Mouse (Mus musculus): ENCODE measurements around the gene Dusp5. TPM values are rescaled to one million over a fixed set of nuclear protein-coding genes. Genes with fewer than 3 reads are reported as not detected.

Gene Dusp5
- polyA plus RNA-seq, 1 experiment from 2014 or later: 3.8 TPM

- Histone ChIP-seq H3K9me3 (no peaks in the 10 kb centered on the region), H3K4me3 (no peak overlapping the region), H3K4me1 (replicated peaks) (peaks cover 28% of the 10 kb centered on the region), H3K36me3 (no peaks in the 10 kb centered on the region), H3K27ac (no peak overlapping the region), H3K27me3 (ENCODE audit: insufficient read depth, poor library complexity, severe bottlenecking) (0 out of 2 replicates have a peak, but pooled peaks cover 3% of the 10 kb centered on the region)
- DNase-seq (ENCODE audit: low spot score): no peak
- WGBS: 79% methylated on average over 5 of the region's 5 CpGs
Observed at GRCm38 (mm10) chr19:53554981-53555616, 26.2 kb downstream of the Dusp5 start.

GRCm38 (mm10) chr19:53556841-53557240 is 27.9 kb downstream of the Dusp5 start:
- H3K27ac ChIP-seq: no peak overlapping the region
- peak overlapping the region; percentile 36; the same call in 1 of the 2 replicates for H3K4me3 ChIP-seq
- no peak for DNase-seq (ENCODE audit: low spot score)
- H3K9me3 ChIP-seq: no peaks in the 10 kb centered on the region
- no peaks in the 10 kb centered on the region for H3K36me3 ChIP-seq
- WGBS: 34% methylated on average over 6 of the region's 6 CpGs
- no peaks in the 10 kb centered on the region for H3K27me3 ChIP-seq (ENCODE audit: insufficient read depth, poor library complexity, severe bottlenecking)
- H3K4me1 ChIP-seq (replicated peaks): peaks cover 28% of the 10 kb centered on the region

GRCm38 (mm10) chr19:53557267-53557936 is 28.5 kb downstream of the Dusp5 start:
- H3K27ac ChIP-seq: no peak overlapping the region
- no peaks in the 10 kb centered on the region for H3K36me3 ChIP-seq
- peaks cover 24% of the 10 kb centered on the region for H3K4me1 ChIP-seq (replicated peaks)
- H3K9me3 ChIP-seq: no peaks in the 10 kb centered on the region
- peak overlapping the region; percentile 36 for H3K4me3 ChIP-seq
- WGBS: 31% methylated on average over 20 of the region's 20 CpGs
- H3K27me3 ChIP-seq (ENCODE audit: insufficient read depth, poor library complexity, severe bottlenecking): no peaks in the 10 kb centered on the region
- DNase-seq (ENCODE audit: low spot score): peak; percentile 15

GRCm38 (mm10) chr19:53560436-53560835 is 31.5 kb downstream of the Dusp5 start:
- no peaks in the 10 kb centered on the region for H3K27me3 ChIP-seq (ENCODE audit: insufficient read depth, poor library complexity, severe bottlenecking)
- no peaks in the 10 kb centered on the region for H3K9me3 ChIP-seq
- no peaks in the 10 kb centered on the region for H3K36me3 ChIP-seq
- H3K4me1 ChIP-seq (replicated peaks): peaks cover 15% of the 10 kb centered on the region
- no peak for DNase-seq (ENCODE audit: low spot score)
- H3K27ac ChIP-seq: no peak overlapping the region
- 78% methylated on average over 3 of the region's 3 CpGs for WGBS
- no peak overlapping the region for H3K4me3 ChIP-seq

- Histone ChIP-seq H3K27me3 (ENCODE audit: insufficient read depth, poor library complexity, severe bottlenecking) (no peaks in the 10 kb centered on the region), H3K36me3 (no peaks in the 10 kb centered on the region), H3K27ac (no peak overlapping the region), H3K4me1 (replicated peaks) (peaks cover 5% of the 10 kb centered on the region; the same call in 1 of the 2 replicates), H3K4me3 (no peak overlapping the region), H3K9me3 (no peaks in the 10 kb centered on the region)
- WGBS: 60% methylated on average over 4 of the region's 4 CpGs
- DNase-seq (ENCODE audit: low spot score): no peak
Observed at GRCm38 (mm10) chr19:53564174-53564573, 35.3 kb downstream of the Dusp5 start.

GRCm38 (mm10) chr19:53565565-53566277 is 36.8 kb downstream of the Dusp5 start:
- H3K27me3 ChIP-seq (ENCODE audit: insufficient read depth, poor library complexity, severe bottlenecking): no peaks in the 10 kb centered on the region
- DNase-seq (ENCODE audit: low spot score): no peak
- no peaks in the 10 kb centered on the region for H3K9me3 ChIP-seq
- no peaks in the 10 kb centered on the region for H3K36me3 ChIP-seq
- no peak overlapping the region for H3K4me3 ChIP-seq
- peaks cover 5% of the 10 kb centered on the region; the same call in 1 of the 2 replicates for H3K4me1 ChIP-seq (replicated peaks)
- WGBS: 91% methylated on average over 14 of the region's 14 CpGs
- H3K27ac ChIP-seq: no peak overlapping the region

GRCm38 (mm10) chr19:53567864-53568263 is 39.0 kb downstream of the Dusp5 start:
- Histone ChIP-seq H3K9me3 (no peaks in the 10 kb centered on the region), H3K27me3 (ENCODE audit: insufficient read depth, poor library complexity, severe bottlenecking) (no peaks in the 10 kb centered on the region), H3K36me3 (no peaks in the 10 kb centered on the region), H3K4me1 (replicated peaks) (peaks cover 5% of the 10 kb centered on the region; the same call in 1 of the 2 replicates), H3K4me3 (no peak overlapping the region), H3K27ac (no peak overlapping the region)
- DNase-seq (ENCODE audit: low spot score): no peak
- WGBS: 26% methylated on average over 11 of the region's 11 CpGs

GRCm38 (mm10) chr19:53568553-53568952 is 39.6 kb downstream of the Dusp5 start:
- WGBS: 80% methylated on average over 3 of the region's 3 CpGs
- H3K27ac ChIP-seq: no peak overlapping the region
- H3K9me3 ChIP-seq: no peaks in the 10 kb centered on the region
- peaks cover 5% of the 10 kb centered on the region; the same call in 1 of the 2 replicates for H3K4me1 ChIP-seq (replicated peaks)
- no peak overlapping the region for H3K4me3 ChIP-seq
- no peaks in the 10 kb centered on the region for H3K36me3 ChIP-seq
- H3K27me3 ChIP-seq (ENCODE audit: insufficient read depth, poor library complexity, severe bottlenecking): no peaks in the 10 kb centered on the region
- no peak for DNase-seq (ENCODE audit: low spot score)

GRCm38 (mm10) chr19:53571056-53571455 is 42.1 kb downstream of the Dusp5 start:
- no peak for DNase-seq (ENCODE audit: low spot score)
- H3K36me3 ChIP-seq: no peaks in the 10 kb centered on the region
- H3K9me3 ChIP-seq: no peaks in the 10 kb centered on the region
- no peak overlapping the region for H3K27ac ChIP-seq
- H3K4me3 ChIP-seq: no peak overlapping the region
- peaks cover 10% of the 10 kb centered on the region; the same call in 1 of the 2 replicates for H3K4me1 ChIP-seq (replicated peaks)
- WGBS: 93% methylated on average over 4 of the region's 4 CpGs
- no peaks in the 10 kb centered on the region for H3K27me3 ChIP-seq (ENCODE audit: insufficient read depth, poor library complexity, severe bottlenecking)

- H3K36me3 ChIP-seq: no peaks in the 10 kb centered on the region
- no peak overlapping the region for H3K4me3 ChIP-seq
- DNase-seq (ENCODE audit: low spot score): no peak
- WGBS: 81% methylated on average over 18 of the region's 18 CpGs
- no peaks in the 10 kb centered on the region for H3K9me3 ChIP-seq
- H3K27ac ChIP-seq: no peak overlapping the region
- no peaks in the 10 kb centered on the region for H3K27me3 ChIP-seq (ENCODE audit: insufficient read depth, poor library complexity, severe bottlenecking)
- peaks cover 10% of the 10 kb centered on the region; the same call in 1 of the 2 replicates for H3K4me1 ChIP-seq (replicated peaks)
Observed at GRCm38 (mm10) chr19:53571501-53572428, 42.9 kb downstream of the Dusp5 start.

- H3K36me3 ChIP-seq: no peaks in the 10 kb centered on the region
- WGBS: 94% methylated on average over 12 of the region's 12 CpGs
- no peaks in the 10 kb centered on the region for H3K27me3 ChIP-seq (ENCODE audit: insufficient read depth, poor library complexity, severe bottlenecking)
- no peak overlapping the region for H3K27ac ChIP-seq
- H3K4me3 ChIP-seq: no peak overlapping the region
- DNase-seq (ENCODE audit: low spot score): no peak
- no peaks in the 10 kb centered on the region for H3K9me3 ChIP-seq
- H3K4me1 ChIP-seq (replicated peaks): peaks cover 10% of the 10 kb centered on the region; the same call in 1 of the 2 replicates
Observed at GRCm38 (mm10) chr19:53572607-53573006, 43.7 kb downstream of the Dusp5 start.

GRCm38 (mm10) chr19:53573151-53573550 is 44.2 kb downstream of the Dusp5 start:
- Histone ChIP-seq H3K4me3 (no peak overlapping the region), H3K36me3 (no peaks in the 10 kb centered on the region), H3K4me1 (replicated peaks) (0 out of 2 replicates have a peak, but pooled peaks cover 4% of the 10 kb centered on the region), H3K27me3 (ENCODE audit: insufficient read depth, poor library complexity, severe bottlenecking) (no peaks in the 10 kb centered on the region), H3K9me3 (no peaks in the 10 kb centered on the region), H3K27ac (no peak overlapping the region)
- WGBS: 87% methylated on average over 3 of the region's 3 CpGs
- DNase-seq (ENCODE audit: low spot score): no peak
